Mouse (Mus musculus) brain, embryonic 14.5 days (tissue): Measurements from ENCODE around the gene Cfap69.

ENCODE experiments used
- CTCF ChIP-seq: fragments of 200-500 bp; IDR thresholded peaks from 2 replicates; pipeline ENCODE4 v1.5.1; 2012; ENCODE audit warnings: inconsistent platforms, mild to moderate bottlenecking, moderate library complexity, borderline replicate concordance; ENCODE audit not compliant: insufficient read depth, insufficient read length; ENCODE audit errors: extremely low read depth
- POLR2A ChIP-seq: fragments of 200-500 bp; IDR thresholded peaks from 2 replicates; pipeline ENCODE4 v1.6.1; 2012; ENCODE audit warnings: mild to moderate bottlenecking, inconsistent platforms, borderline replicate concordance; ENCODE audit not compliant: poor library complexity, insufficient read depth, insufficient read length, severe bottlenecking; ENCODE audit errors: extremely low read depth

GRCm38 (mm10) chr5:5559798-5560197 lies 104.2 kb downstream of the Cfap69 start:
- no peak for TF ChIP-seq CTCF
- TF ChIP-seq POLR2A = no peak
